Mouse (Mus musculus): ENCODE measurements around the gene Capn3. TPM values are rescaled to one million over a fixed set of nuclear protein-coding genes. Genes with fewer than 3 reads are reported as not detected.
A peak's percentile ranks its signal among the peaks of the same experiment; 100 is the strongest.

Gene Capn3
- 5.2 and 6.3 TPM in 2 replicates for polyA plus RNA-seq (2016; fragmentation: Nextera tagmentation; extraction: Ambion mirVana)

DNA sequence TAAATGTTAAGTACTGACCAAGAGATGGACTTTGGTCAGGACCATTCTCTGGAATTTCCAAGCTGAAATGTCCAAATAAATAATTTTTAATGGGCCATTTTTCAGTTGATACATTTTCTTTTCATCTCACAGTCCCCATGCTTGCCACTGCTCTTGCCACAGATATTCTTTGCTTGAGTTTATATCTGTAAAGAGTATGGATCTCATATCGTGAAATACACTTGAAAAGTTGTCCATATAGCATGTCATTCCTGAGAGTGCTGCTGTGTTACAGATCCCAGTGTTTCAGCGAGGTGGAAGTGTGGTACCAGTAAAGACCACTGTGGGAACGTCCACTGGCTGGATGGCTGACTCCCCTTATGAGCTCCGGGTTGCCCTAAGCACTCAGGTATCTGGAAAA is at the start of gene Capn3:
TSS of gene Capn3 (plus strand) at position 301 of the 400 bp plus-strand sequence.
- H3K27me3 ChIP-seq (ENCODE audit: insufficient read depth, poor library complexity, severe bottlenecking): no peaks in the 10 kb centered on the region
- no peak for DNase-seq (ENCODE audit: low spot score)
- no peaks in the 10 kb centered on the region for H3K9me3 ChIP-seq
- H3K4me1 ChIP-seq: no peaks in the 10 kb centered on the region
- no peak within 1 kb of the TSS for H3K27ac ChIP-seq
- 76% methylated on average over 4 of the region's 4 CpGs for WGBS
- no peak within 1 kb of the TSS for H3K4me3 ChIP-seq
- no peaks in the 10 kb centered on the region for H3K36me3 ChIP-seq

DNA sequence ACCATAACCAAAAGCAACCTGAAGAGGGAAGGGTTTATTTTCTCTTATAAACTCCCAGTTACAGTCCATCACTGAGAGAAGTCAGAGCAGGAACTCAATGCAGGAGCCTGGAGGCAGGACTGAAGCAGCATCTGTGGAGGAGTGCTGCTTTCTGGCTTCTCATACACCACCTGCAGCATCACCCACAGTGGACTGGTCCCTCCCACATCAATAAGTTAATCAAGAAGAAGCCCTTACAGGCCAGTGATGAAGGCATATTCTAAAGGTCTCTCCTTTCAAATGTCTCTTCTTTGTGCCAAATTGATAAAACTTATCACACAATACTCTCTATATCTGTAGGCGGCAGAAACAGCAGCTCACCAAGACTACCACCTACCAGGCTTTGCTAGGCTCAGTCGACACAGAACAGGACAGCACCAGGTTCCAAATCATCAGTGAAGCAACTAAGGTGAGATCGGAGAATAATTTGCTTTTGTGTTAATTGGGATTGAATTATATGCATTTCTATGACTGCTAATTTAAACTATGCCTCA is 44.7 kb upstream of the Capn3 start:
- no peak overlapping the region for H3K27ac ChIP-seq
- WGBS: 83% methylated on average over 3 of the region's 3 CpGs
- no peaks in the 10 kb centered on the region for H3K9me3 ChIP-seq
- H3K4me3 ChIP-seq: no peak overlapping the region
- H3K27me3 ChIP-seq (ENCODE audit: insufficient read depth, poor library complexity, severe bottlenecking): no peaks in the 10 kb centered on the region
- no peaks in the 10 kb centered on the region for H3K4me1 ChIP-seq
- no peak for DNase-seq (ENCODE audit: low spot score)
- peaks cover 24% of the 10 kb centered on the region; the same call in 1 of the 2 replicates for H3K36me3 ChIP-seq

DNA sequence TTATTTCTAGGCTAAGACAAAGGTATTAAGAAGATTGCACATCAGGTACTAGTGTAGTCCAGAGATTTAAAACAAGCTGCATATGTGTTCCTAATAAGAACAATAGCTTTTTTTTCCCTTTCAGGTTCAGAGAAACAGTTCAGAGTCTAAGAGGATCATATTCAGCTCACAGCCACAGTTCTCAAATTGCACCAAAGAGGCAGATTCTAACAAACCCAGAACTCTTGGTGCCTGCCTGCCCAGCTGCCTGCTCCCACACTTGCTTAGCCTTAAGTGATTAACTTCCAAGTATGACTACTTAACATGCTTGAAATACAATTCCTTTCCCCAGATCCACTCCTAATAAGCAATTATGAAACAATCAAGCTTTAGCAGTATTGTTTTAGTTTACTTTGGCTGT is 41.7 kb upstream of the Capn3 start:
- Histone ChIP-seq H3K36me3 (peaks cover 9% of the 10 kb centered on the region; the same call in 1 of the 2 replicates), H3K27ac (no peak overlapping the region), H3K27me3 (ENCODE audit: insufficient read depth, poor library complexity, severe bottlenecking) (no peaks in the 10 kb centered on the region), H3K4me3 (no peak overlapping the region), H3K4me1 (no peaks in the 10 kb centered on the region), H3K9me3 (no peaks in the 10 kb centered on the region)
- no peak for DNase-seq (ENCODE audit: low spot score)

DNA sequence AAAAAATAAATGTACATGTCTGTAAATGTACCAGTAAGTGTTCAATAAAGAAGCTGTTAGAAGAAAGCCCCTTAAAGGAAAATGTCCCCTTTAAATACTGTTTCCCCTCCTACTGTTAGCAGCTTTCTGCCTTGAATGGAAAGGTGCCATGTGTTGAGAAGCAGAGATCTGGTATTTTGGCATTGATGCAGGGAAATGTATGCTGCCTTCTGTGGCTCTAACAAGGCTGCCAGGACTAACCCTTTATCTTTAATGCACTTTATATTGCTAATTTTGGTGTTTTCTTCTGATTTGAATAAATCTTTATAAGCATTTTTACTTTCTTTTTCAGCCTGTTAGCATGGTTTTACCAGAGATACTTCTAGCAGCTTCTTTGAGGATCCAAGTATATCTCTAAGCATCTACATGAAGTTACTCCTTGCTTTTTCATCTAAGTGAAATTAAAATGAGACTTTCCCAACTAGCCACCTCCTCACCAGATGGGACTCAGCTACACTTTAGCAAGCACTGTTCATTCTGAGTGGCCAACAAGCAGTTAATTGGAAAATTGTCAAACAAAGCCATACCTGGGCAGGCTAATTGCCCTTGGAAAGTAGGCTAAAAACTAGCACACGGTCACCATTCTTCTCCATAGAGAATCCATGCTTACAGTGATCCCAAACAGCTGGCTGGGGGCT is 40.9 kb upstream of the Capn3 start:
- H3K27ac ChIP-seq: no peak overlapping the region
- no peaks in the 10 kb centered on the region for H3K27me3 ChIP-seq (ENCODE audit: insufficient read depth, poor library complexity, severe bottlenecking)
- H3K4me3 ChIP-seq: no peak overlapping the region
- H3K36me3 ChIP-seq: peaks cover 9% of the 10 kb centered on the region; the same call in 1 of the 2 replicates
- no peak for DNase-seq (ENCODE audit: low spot score)
- WGBS: 67% methylated on average over 1 of the region's 1 CpGs
- H3K4me1 ChIP-seq: no peaks in the 10 kb centered on the region
- no peaks in the 10 kb centered on the region for H3K9me3 ChIP-seq

DNA sequence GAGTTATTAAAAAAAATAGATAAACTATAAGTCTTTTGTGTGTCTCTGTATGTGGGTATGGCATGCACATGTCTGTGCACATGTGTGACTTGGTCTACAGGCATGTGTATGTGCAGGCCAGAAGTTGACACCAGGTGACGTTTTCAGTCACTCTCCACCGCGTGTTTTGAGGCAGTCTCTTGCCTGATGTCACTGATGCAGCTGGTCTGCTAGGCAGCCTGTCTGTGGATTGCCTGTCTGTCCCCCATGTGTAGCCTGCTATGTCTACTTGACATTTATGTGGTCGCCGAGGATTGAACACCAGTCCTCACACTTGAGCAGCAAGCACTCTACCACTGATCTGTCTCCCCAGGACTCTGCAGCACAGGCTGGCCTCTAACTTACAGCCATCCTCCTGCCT is 31.4 kb upstream of the Capn3 start:
- Histone ChIP-seq H3K27ac (no peak overlapping the region), H3K9me3 (no peaks in the 10 kb centered on the region), H3K36me3 (0 out of 2 replicates have a peak, but pooled peaks cover 5% of the 10 kb centered on the region), H3K4me3 (no peak overlapping the region), H3K4me1 (no peaks in the 10 kb centered on the region), H3K27me3 (ENCODE audit: insufficient read depth, poor library complexity, severe bottlenecking) (no peaks in the 10 kb centered on the region)
- WGBS: 76% methylated on average over 5 of the region's 5 CpGs
- no peak for DNase-seq (ENCODE audit: low spot score)

DNA sequence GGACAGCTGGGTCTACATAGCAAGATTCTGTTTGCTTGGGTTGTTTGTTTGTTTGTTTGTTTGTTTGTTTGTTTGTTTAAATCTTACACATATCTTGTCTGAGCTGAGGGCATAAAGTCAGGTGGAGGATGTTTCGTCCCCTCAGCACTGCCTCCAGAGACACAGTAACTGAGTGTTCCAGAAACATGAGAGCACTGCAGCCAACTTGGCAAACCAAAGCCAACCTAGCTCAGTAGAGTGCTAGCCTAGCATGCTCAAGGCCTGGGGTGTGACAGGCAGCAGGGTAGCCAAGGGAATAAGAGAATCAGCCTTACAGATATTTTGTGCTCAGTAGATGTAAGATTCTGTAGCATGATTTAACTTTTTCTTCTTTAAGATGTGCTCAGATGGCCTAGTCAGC is 11.3 kb upstream of the Capn3 start:
- no peaks in the 10 kb centered on the region for H3K9me3 ChIP-seq
- no peaks in the 10 kb centered on the region for H3K36me3 ChIP-seq
- 87% methylated on average over 1 of the region's 1 CpGs for WGBS
- peaks cover 5% of the 10 kb centered on the region; the same call in 1 of the 2 replicates for H3K4me1 ChIP-seq
- no peaks in the 10 kb centered on the region for H3K27me3 ChIP-seq (ENCODE audit: insufficient read depth, poor library complexity, severe bottlenecking)
- DNase-seq (ENCODE audit: low spot score): no peak
- H3K4me3 ChIP-seq: no peak overlapping the region
- no peak overlapping the region for H3K27ac ChIP-seq

DNA sequence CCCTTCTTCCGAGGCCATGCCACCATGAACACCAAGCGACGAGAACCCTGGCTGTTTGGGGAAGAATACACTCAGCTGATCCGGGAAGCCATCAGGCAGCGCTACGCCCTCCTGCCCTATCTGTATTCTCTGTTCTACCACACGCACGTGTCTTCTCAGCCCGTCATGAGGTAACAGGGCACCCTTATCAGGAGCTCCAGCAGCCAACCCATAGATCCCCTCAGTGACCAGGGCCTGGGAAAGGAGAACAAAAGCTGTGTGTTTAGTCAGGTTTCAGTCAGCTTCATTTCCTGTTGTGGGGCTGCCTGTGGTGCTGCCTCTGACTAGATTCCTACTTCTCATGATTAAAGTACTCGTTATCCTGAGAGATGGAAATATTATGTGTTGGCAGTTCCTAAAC is 9.4 kb upstream of the Capn3 start:
- 53% methylated on average over 10 of the region's 10 CpGs for WGBS
- Histone ChIP-seq H3K9me3 (no peaks in the 10 kb centered on the region), H3K4me1 (peaks cover 5% of the 10 kb centered on the region; the same call in 1 of the 2 replicates), H3K27ac (peak overlapping the region; percentile 49; the same call in 1 of the 2 replicates), H3K36me3 (no peaks in the 10 kb centered on the region), H3K4me3 (no peak overlapping the region), H3K27me3 (ENCODE audit: insufficient read depth, poor library complexity, severe bottlenecking) (no peaks in the 10 kb centered on the region)
- DNase-seq (ENCODE audit: low spot score): peak; percentile 85

DNA sequence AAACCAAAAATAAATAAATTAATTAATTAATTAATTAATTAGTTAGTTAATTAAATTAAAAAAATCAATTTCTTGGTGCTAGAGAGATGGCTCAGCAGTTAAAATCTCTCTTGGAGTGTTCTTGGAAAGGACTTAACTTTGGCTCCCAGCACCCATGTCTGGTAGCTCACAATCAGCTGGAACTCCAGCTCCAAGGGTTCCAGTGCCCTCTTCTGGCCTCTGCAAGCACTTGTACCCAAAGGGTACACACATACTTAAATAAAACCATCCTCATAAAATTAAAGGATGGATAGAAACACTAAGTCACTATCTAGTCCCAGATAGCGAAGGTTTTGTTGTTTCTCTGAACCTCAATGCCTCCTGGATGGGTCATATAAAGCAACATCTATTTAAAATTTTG is 8.5 kb upstream of the Capn3 start:
- H3K27ac ChIP-seq: no peak overlapping the region
- H3K9me3 ChIP-seq: no peaks in the 10 kb centered on the region
- WGBS: 95% methylated on average over 1 of the region's 1 CpGs
- H3K4me3 ChIP-seq: no peak overlapping the region
- H3K36me3 ChIP-seq: no peaks in the 10 kb centered on the region
- H3K4me1 ChIP-seq: peaks cover 5% of the 10 kb centered on the region; the same call in 1 of the 2 replicates
- H3K27me3 ChIP-seq (ENCODE audit: insufficient read depth, poor library complexity, severe bottlenecking): no peaks in the 10 kb centered on the region
- DNase-seq (ENCODE audit: low spot score): no peak

DNA sequence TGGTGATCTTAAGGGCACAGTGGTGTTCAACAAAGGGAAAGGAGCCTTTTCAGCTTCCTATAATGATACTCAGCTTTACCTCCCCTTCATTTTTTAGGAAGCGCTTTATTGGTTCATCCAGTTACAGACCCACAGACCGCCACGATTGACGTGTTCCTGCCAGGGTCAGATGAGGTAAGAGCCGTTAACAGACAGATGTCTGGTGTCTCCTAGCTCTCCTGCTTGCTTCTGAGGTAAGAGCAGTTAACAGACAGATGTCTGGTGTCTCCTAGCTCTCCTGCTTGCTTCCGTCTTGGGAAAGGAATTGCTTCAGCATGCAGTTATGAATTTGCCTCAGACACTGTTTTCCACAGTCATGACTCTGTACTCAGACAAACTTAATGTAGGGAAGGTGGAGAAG is 5.1 kb upstream of the Capn3 start:
- no peak overlapping the region for H3K4me3 ChIP-seq
- H3K27ac ChIP-seq: no peak overlapping the region
- no peaks in the 10 kb centered on the region for H3K27me3 ChIP-seq (ENCODE audit: insufficient read depth, poor library complexity, severe bottlenecking)
- H3K4me1 ChIP-seq: peaks cover 5% of the 10 kb centered on the region; the same call in 1 of the 2 replicates
- DNase-seq (ENCODE audit: low spot score): no peak
- no peaks in the 10 kb centered on the region for H3K36me3 ChIP-seq
- no peaks in the 10 kb centered on the region for H3K9me3 ChIP-seq
- WGBS: 55% methylated on average over 6 of the region's 6 CpGs

DNA sequence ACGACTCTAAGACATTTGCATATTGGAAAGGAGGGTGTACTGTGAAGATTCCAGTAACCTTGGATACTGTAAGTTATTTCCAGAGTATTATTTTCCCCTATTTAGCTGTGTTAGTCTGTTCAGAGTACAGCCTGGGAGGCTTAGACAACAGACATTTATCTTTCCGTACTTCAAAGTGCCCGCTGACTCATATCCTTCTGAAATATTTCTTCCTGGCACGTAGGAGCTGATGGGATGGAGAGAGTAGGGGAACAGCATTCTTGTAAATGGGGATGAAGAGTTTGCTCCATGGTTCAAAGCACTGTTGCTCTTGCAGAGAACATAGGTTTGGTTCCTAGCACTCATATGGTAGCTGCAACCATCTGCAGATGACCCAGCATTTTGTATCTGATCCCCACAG is 3.2 kb upstream of the Capn3 start:
- DNase-seq (ENCODE audit: low spot score): no peak
- H3K27me3 ChIP-seq (ENCODE audit: insufficient read depth, poor library complexity, severe bottlenecking): no peaks in the 10 kb centered on the region
- 63% methylated on average over 4 of the region's 4 CpGs for WGBS
- H3K9me3 ChIP-seq: no peaks in the 10 kb centered on the region
- H3K27ac ChIP-seq: no peak overlapping the region
- H3K4me3 ChIP-seq: no peak overlapping the region
- no peaks in the 10 kb centered on the region for H3K4me1 ChIP-seq
- H3K36me3 ChIP-seq: no peaks in the 10 kb centered on the region

DNA sequence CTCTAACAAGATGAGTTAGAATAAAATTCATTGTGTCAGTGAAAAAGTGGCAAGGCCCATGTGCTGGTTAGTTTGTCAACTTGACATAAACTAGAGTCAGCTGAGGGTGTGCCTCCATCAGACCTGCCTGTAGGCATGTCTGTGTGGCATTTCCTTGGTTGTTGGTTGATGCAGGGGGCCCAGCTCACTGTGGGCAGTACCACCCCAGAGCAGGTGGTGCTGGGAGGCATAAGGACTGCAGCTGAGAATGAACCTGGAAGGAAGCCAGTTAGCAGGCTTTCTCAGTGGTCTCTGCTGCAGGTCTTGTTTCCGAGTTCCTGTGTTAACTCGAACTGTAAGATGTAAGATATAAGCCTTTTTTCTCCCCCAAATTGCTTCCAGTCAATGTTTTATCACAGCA is 832 bp upstream of the Capn3 start:
- no peaks in the 10 kb centered on the region for H3K4me1 ChIP-seq
- WGBS: 63% methylated on average over 2 of the region's 2 CpGs
- H3K4me3 ChIP-seq: no peak overlapping the region
- no peaks in the 10 kb centered on the region for H3K9me3 ChIP-seq
- H3K27ac ChIP-seq: no peak overlapping the region
- H3K27me3 ChIP-seq (ENCODE audit: insufficient read depth, poor library complexity, severe bottlenecking): no peaks in the 10 kb centered on the region
- no peaks in the 10 kb centered on the region for H3K36me3 ChIP-seq
- no peak for DNase-seq (ENCODE audit: low spot score)

DNA sequence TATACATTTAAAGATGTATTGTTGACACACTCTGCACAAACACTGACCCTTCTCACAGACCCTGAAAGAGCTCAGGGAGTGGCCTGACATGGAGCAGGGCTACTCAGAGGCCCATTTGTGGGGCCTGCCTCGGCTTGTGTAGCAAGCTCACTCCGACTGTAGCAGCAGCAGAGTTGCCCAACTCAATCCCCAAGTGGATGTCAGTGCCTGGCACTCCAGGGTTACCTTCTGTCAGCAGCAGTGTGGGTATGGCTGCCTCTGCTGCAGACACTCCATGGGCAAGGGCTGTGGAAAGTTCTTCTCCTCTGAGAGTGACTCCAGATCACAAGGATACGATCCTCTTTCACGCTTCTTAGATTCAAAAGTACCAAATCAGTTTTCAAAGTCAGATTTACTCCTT is 4.4 kb downstream of the Capn3 start:
- no peak for DNase-seq (ENCODE audit: low spot score)
- Histone ChIP-seq H3K27me3 (ENCODE audit: insufficient read depth, poor library complexity, severe bottlenecking) (no peaks in the 10 kb centered on the region), H3K27ac (no peak overlapping the region), H3K9me3 (no peaks in the 10 kb centered on the region), H3K4me1 (peaks cover 11% of the 10 kb centered on the region; the same call in 1 of the 2 replicates), H3K36me3 (no peaks in the 10 kb centered on the region), H3K4me3 (no peak overlapping the region)
- WGBS: 79% methylated on average over 4 of the region's 4 CpGs

DNA sequence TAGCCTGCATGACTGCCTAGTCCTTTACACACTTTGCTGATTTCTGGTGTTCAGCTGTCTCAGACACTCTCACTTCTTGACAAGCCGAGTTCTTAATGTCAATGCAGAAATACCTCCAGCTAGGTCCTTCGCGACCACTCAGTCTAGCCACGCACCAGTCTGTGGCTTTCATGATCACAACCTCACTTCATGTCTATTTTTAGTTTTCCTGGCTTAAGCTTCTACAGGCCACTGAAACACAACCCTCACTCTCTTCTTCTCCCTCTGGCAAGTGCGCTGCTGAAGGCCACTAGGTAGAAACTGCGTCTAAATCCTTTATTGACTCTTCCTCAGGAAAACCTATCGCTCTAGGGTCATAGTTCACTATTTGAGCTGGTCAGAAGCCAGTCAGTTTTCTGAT is 7.5 kb downstream of the Capn3 start:
- H3K4me1 ChIP-seq: peaks cover 11% of the 10 kb centered on the region; the same call in 1 of the 2 replicates
- 55% methylated on average over 7 of the region's 7 CpGs for WGBS
- no peak for DNase-seq (ENCODE audit: low spot score)
- no peaks in the 10 kb centered on the region for H3K27me3 ChIP-seq (ENCODE audit: insufficient read depth, poor library complexity, severe bottlenecking)
- no peaks in the 10 kb centered on the region for H3K9me3 ChIP-seq
- no peak overlapping the region for H3K4me3 ChIP-seq
- peak overlapping the region; percentile 63 for H3K27ac ChIP-seq
- H3K36me3 ChIP-seq: no peaks in the 10 kb centered on the region

Data from heart, embryonic 10.5 days (tissue).